Mouse (Mus musculus) layer of hippocampus, adult 2 months (tissue): Measurements from ENCODE around the gene Olfr761. TPM values are rescaled to one million over a fixed set of nuclear protein-coding genes. Genes with fewer than 3 reads are reported as not detected.
"Not testable (repeated sequence)": the region's sequence is repeated elsewhere in the genome, so short reads cannot be mapped to it uniquely, and the experiment has no call there.

ENCODE experiments used
- DNase-seq, 2 experiments: peaks; one replicate each; pipeline ENCODE4 v3.0.0; 2022; ENCODE audit warnings: low spot score in 2 of 2
- H3K27ac ChIP-seq: fragments of 200-600 bp; 2 replicates; pipeline ENCODE4 v1.8.1; 2022
- H3K4me3 ChIP-seq: fragments of 200-600 bp; 2 replicates; pipeline ENCODE4 v1.8.1; 2022; ENCODE audit warnings: mild to moderate bottlenecking
- CTCF ChIP-seq: fragments of 200-600 bp; conservative IDR thresholded peaks from 2 replicates; pipeline ENCODE4 v1.8.1; 2022; ENCODE audit warnings: antibody characterized with exemption, mild to moderate bottlenecking, moderate library complexity
- long read RNA-seq, 2 experiments: library from polyadenylated mRNA; stranded (forward); transcript quantifications; one replicate each; pipeline ENCODE4 v2.0.0; 2021; ENCODE audit warnings: borderline mapping rate in 2 of 2
- total RNA-seq, 2 experiments: library from RNA; stranded (reverse); gene quantifications; 2 replicates each; pipeline ENCODE4 v1.2.3; 2021

The Olfr761 gene
- total RNA-seq, result not detected
- long read RNA-seq, experiment 1, result 0 reads
- long read RNA-seq, experiment 2, result 0 reads

DNA sequence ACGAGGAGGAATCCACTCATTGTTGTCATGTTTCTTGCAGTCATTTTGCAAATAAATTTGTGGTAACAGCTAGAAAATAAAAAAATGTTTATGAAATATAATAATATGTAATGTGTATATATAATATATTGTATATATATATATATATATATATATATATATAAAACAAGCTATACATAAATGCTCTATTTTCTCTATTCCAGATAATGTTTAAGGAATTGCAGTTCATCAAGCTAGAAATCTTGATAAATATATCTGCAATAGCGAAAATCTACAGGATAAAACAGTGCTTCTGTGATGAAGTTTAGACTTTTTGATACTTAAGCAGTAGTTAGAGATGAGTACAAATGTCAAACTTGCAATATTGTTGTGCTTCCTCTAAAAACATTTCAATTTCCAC lies at the start of gene Olfr761:
Gene Olfr761, minus strand, starts transcription at position 101 of the 400 bp plus-strand sequence.
- Histone ChIP-seq H3K4me3 (no peak within 1 kb of the TSS), H3K27ac (no peak within 1 kb of the TSS)
- DNase-seq, result no peak
- no peak for TF ChIP-seq CTCF

DNA sequence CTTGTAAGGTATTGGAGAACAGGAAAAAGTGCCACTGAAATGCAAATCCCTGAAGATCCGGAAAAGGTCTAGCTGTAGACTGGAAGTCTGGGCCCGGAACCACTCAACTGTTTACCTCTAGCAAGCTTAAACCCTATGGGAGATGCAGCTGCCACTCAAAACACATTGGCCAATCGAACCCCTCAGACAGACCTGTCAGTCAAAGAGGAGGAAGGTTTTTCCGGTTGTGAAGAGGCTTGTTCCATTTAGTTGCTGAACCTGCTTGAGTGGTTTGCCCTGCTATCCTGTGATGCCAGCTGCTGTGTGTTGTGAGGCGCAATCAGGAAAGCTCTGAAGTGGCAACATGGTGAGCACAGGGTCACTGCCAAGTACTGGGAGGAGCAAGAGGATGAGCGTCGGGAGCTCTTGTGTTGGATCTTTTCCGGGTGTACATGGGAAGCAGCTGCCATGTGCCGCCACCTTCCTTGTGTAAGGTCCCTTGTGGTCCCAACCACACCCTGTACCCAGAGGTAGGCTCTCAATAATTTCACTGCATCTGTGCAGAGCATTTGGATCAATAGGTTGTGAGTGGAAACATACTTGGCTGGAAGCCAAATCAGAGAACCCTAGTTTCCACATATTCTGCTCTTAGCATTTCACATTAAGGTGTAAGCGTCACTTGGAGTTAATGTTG lies 42.9 kb upstream of the Olfr761 start:
- H3K4me3 ChIP-seq, result no peak overlapping the region
- no peak for DNase-seq
- TF ChIP-seq CTCF, result no peak
- no peak overlapping the region for H3K27ac ChIP-seq

DNA sequence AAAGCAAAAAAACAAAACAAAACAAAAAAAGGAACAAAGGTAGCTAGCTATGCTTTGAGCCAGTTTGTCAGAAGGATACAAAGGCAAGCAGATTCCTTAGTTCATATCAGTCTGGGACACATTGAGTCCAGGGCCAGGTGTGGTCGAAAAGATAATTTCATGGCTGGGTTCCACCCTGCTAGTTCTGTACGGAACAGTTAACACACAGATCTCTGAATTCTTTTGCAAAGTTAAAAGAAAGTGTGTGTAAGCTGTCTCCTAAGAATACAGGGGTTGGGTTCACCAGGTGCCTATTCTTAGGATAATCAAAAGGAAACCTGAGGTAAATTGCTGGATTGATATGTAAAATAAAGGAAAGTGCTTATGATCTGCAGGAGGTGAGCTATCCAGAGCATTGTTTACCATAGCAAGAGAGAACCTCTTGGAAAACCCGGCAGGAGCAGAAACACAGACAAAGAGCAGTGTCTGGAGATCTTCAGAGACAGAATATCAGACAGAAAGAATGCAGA lies 37.6 kb upstream of the Olfr761 start:
- no peak for DNase-seq
- TF ChIP-seq CTCF, result no peak
- no peak overlapping the region for H3K27ac ChIP-seq
- H3K4me3 ChIP-seq, result no peak overlapping the region

DNA sequence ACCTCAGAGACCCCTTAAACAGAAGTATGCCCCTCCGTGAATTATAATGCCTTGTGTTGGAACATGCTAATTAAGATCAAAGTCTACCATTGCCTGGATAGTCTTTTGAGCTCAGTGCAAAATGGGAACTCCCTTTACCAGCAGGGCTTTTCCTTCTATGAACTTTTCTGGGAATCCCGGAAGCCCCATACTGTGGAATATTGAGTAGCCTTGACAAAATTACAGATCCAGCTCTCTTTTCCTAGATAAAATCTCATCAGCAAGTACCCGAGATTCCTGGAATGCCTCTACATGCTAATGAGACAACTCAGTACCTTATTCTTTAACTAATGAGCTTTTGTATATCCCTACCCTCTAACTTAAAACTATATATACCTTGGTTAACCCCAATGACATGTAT lies 20.7 kb upstream of the Olfr761 start:
- H3K27ac ChIP-seq, result no peak overlapping the region
- no peak for DNase-seq
- no peak for TF ChIP-seq CTCF
- H3K4me3 ChIP-seq, result no peak overlapping the region

DNA sequence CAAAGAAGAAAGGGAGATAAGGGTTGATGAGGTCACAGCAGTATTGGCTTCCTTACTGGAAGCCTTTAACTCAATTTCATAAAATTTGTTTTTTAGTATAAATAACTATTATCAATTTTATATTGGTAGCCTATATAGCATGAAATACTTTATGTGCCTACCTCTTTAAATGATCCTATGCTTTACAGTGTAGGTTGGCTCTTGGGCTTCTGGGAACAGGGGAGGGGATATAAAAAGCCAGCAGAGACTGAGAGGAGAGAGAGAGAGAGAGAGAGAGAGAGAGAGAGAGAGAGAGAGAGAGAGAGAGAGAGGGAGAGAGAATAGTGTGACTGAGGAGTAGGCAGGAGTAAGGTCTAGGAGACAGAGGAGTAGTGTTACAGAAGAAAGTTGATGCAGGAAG lies 32.6 kb downstream of the Olfr761 start, which contains the start of gene Olfr128:
Gene Olfr128, plus strand, starts transcription at position 301 of the 400 bp plus-strand sequence.
- Histone ChIP-seq H3K4me3 (no peak within 1 kb of the TSS), H3K27ac (no peak within 1 kb of the TSS)
- no peak for DNase-seq
- no peak for TF ChIP-seq CTCF

DNA sequence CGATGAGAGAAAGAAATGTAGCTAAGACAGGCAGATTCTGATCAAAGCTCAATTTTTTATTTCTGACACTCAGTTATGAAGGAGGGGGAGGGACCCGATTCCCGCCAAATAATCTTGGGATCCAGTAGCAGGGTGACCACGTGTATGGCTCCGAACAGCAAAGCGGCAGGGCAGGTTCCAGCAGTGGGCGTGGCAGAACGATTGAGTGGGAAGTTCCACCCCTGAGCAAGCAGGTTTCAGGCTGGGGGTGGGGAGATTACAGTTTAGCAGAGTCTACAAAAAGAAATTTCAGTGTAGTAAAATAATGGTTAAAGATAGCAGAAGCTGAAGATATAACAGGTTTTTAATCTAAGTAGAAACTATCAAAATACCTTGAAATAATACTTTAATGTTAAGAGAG lies 46.1 kb downstream of the Olfr761 start:
- DNase-seq, H3K27ac ChIP-seq, H3K4me3 ChIP-seq: not testable (repeated sequence)

Other genes with a start within 250 kb of the Olfr761 start
- not detected for gene Olfr120, start 231.3 kb downstream of the Olfr761 start, total RNA-seq
- gene Olfr121, start 204.2 kb downstream of the Olfr761 start, total RNA-seq, result not detected
- gene Olfr122, start 184.5 kb downstream of the Olfr761 start, total RNA-seq, result not detected
- not detected for gene Olfr123, start 159.6 kb downstream of the Olfr761 start, total RNA-seq
- gene Olfr124, start 153.2 kb downstream of the Olfr761 start, total RNA-seq, result not detected
- gene Olfr125, start 120.1 kb downstream of the Olfr761 start, total RNA-seq, result not detected
- not detected for gene Olfr126, start 105.6 kb downstream of the Olfr761 start, total RNA-seq
- not detected for gene Olfr127, start 52.6 kb downstream of the Olfr761 start, total RNA-seq
- gene Olfr128, start 32.5 kb downstream of the Olfr761 start, total RNA-seq, result not detected
- gene Olfr129, start 107.0 kb upstream of the Olfr761 start, total RNA-seq, result not detected
- gene Olfr130, start 110.8 kb upstream of the Olfr761 start, total RNA-seq, result not detected
- not detected for gene Olfr131, start 135.6 kb upstream of the Olfr761 start, total RNA-seq
- not detected for gene Olfr132, start 181.4 kb upstream of the Olfr761 start, total RNA-seq
- gene Olfr133, start 192.2 kb upstream of the Olfr761 start, total RNA-seq, result not detected
- not detected for gene Olfr134, start 218.3 kb upstream of the Olfr761 start, total RNA-seq